Mouse (Mus musculus) testis, adult 2 months (tissue): ENCODE measurements at regions not wholly inside any gene's neighbourhood (a gene's known extent, or its start where the extent isn't known, plus 50 kb on each side); places are given as distances from the start of the nearest gene placed in this dataset.

Experiments used
- H3K27ac ChIP-seq: fragments of 200-500 bp; 2 replicates; pipeline ENCODE4 v1.5.1; 2012; ENCODE audit warnings: low read depth, low read length; ENCODE audit not compliant: control insufficient read depth, insufficient read depth
- H3K27me3 ChIP-seq: fragments of 200-500 bp; 2 replicates; pipeline ENCODE4 v1.6.1; 2012; ENCODE audit warnings: mild to moderate bottlenecking, low read length, moderate library complexity; ENCODE audit not compliant: control insufficient read depth, insufficient read depth
- H3K36me3 ChIP-seq: fragments of 200-500 bp; 2 replicates; pipeline ENCODE4 v1.6.1; 2012; ENCODE audit warnings: mild to moderate bottlenecking, low read length; ENCODE audit not compliant: control insufficient read depth, insufficient read depth
- H3K4me1 ChIP-seq: fragments of 200-500 bp; 2 replicates; pipeline ENCODE4 v1.6.1; 2012; ENCODE audit warnings: low read length; ENCODE audit not compliant: control insufficient read depth, insufficient read depth
- H3K4me3 ChIP-seq: fragments of 200-500 bp; 2 replicates; pipeline ENCODE4 v1.5.1; 2012; ENCODE audit warnings: low read depth, mild to moderate bottlenecking, low read length, moderate library complexity, mixed read lengths; ENCODE audit not compliant: control insufficient read depth
- CTCF ChIP-seq: fragments of 200-500 bp; IDR thresholded peaks from 2 replicates; pipeline ENCODE4 v1.5.1; 2012; ENCODE audit warnings: low read depth, mild to moderate bottlenecking, inconsistent platforms, low read length, moderate library complexity; ENCODE audit not compliant: control insufficient read depth, insufficient read depth, insufficient replicate concordance
- POLR2A ChIP-seq: fragments of 200-500 bp; IDR thresholded peaks from 2 replicates; pipeline ENCODE4 v1.6.1; 2012; ENCODE audit warnings: low read depth, mild to moderate bottlenecking, inconsistent platforms, low read length, moderate library complexity; ENCODE audit not compliant: control insufficient read depth

GRCm38 (mm10) chr2:21129621-21130020, 75.5 kb downstream of the Enkur start:
- no peak overlapping the region for H3K27ac ChIP-seq
- TF ChIP-seq CTCF (no peak), POLR2A (no peak)
- H3K27me3 ChIP-seq = no peaks in the 10 kb centered on the region
- H3K4me3 ChIP-seq = no peak overlapping the region
- H3K36me3 ChIP-seq = no peaks in the 10 kb centered on the region
- no peaks in the 10 kb centered on the region for H3K4me1 ChIP-seq

GRCm38 (mm10) chr2:21126531-21126930, 78.6 kb downstream of the Enkur start:
- H3K36me3 ChIP-seq = no peaks in the 10 kb centered on the region
- TF ChIP-seq POLR2A (no peak), CTCF (no peak)
- no peak overlapping the region for H3K27ac ChIP-seq
- H3K4me3 ChIP-seq = no peak overlapping the region
- H3K27me3 ChIP-seq = no peaks in the 10 kb centered on the region
- no peaks in the 10 kb centered on the region for H3K4me1 ChIP-seq

- no peaks in the 10 kb centered on the region for H3K36me3 ChIP-seq
- no peak for TF ChIP-seq CTCF
- TF ChIP-seq POLR2A = no peak
- no peaks in the 10 kb centered on the region for H3K27me3 ChIP-seq
- no peaks in the 10 kb centered on the region for H3K4me1 ChIP-seq
- no peak overlapping the region for H3K27ac ChIP-seq
- no peak overlapping the region for H3K4me3 ChIP-seq
These were observed 82.7 kb downstream of the Enkur start for GRCm38 (mm10) chr2:21122421-21122820.

- no peaks in the 10 kb centered on the region for H3K4me1 ChIP-seq
- TF ChIP-seq POLR2A (no peak), CTCF (no peak)
- no peaks in the 10 kb centered on the region for H3K27me3 ChIP-seq
- no peak overlapping the region for H3K27ac ChIP-seq
- no peak overlapping the region for H3K4me3 ChIP-seq
- no peaks in the 10 kb centered on the region for H3K36me3 ChIP-seq
These were observed 83.5 kb downstream of the Enkur start for GRCm38 (mm10) chr2:21121663-21122062.

- Histone ChIP-seq H3K4me1 (no peaks in the 10 kb centered on the region), H3K4me3 (no peak overlapping the region), H3K27me3 (no peaks in the 10 kb centered on the region), H3K27ac (no peak overlapping the region), H3K36me3 (no peaks in the 10 kb centered on the region)
- TF ChIP-seq POLR2A (no peak), CTCF (no peak)
These were observed 88.3 kb downstream of the Enkur start for GRCm38 (mm10) chr2:21116817-21117216.

- H3K4me3 ChIP-seq = no peak overlapping the region
These were observed 93.6 kb downstream of the Enkur start for GRCm38 (mm10) chr2:21111527-21111926.

GRCm38 (mm10) chr2:21100248-21100808, 104.8 kb downstream of the Enkur start:
- H3K4me1 ChIP-seq = no peaks in the 10 kb centered on the region
- no peak overlapping the region for H3K27ac ChIP-seq
- H3K27me3 ChIP-seq = no peaks in the 10 kb centered on the region
- no peak overlapping the region for H3K4me3 ChIP-seq
- TF ChIP-seq POLR2A = no peak
- TF ChIP-seq CTCF = no peak
- no peaks in the 10 kb centered on the region for H3K36me3 ChIP-seq

More at GRCm38 (mm10) chr2:21111527-21111926, 93.6 kb downstream of the Enkur start:
- H3K27me3 ChIP-seq = no peaks in the 10 kb centered on the region
- no peak for TF ChIP-seq CTCF
- TF ChIP-seq POLR2A = no peak
- no peaks in the 10 kb centered on the region for H3K36me3 ChIP-seq
- no peaks in the 10 kb centered on the region for H3K4me1 ChIP-seq
- H3K27ac ChIP-seq = no peak overlapping the region
